Mouse (Mus musculus): ENCODE results near the gene Btnl10.

- TF ChIP-seq CTCF (IDR thresholded peaks at IDR 0.05) (no peak), POLR2A (IDR thresholded peaks at IDR 0.05; ENCODE audit: insufficient read depth, low read depth, low read length) (no peak), EP300 (IDR thresholded peaks at IDR 0.05; ENCODE audit: insufficient read depth, low read depth, low read length) (no peak)
These were observed 12.9 kb upstream of the Btnl10 start for GRCm38 (mm10) chr11:58904838-58905237.

Data from heart, adult 2 months (tissue).